Mouse (Mus musculus) neural tube, embryonic 13.5 days (tissue): Measurements from ENCODE around the gene March5. TPM values are rescaled to one million over a fixed set of nuclear protein-coding genes. Genes with fewer than 3 reads are reported as not detected.
A peak's percentile ranks its signal among the peaks of the same experiment; 100 is the strongest.
"Not testable (repeated sequence)": the region's sequence is repeated elsewhere in the genome, so short reads cannot be mapped to it uniquely, and the experiment has no call there.

Experiments used
- ATAC-seq: fragments of 200-750 bp; cut with Nextera tagmentation; 2 replicates; pipeline ENCODE4 v1.8.0; 2017; ENCODE audit warnings: low read depth, mild to moderate bottlenecking, moderate TSS enrichment, moderate library complexity
- H3K27ac ChIP-seq: fragments of 300-500 bp; sonication (generic); replicated peaks from 2 replicates; pipeline ENCODE4 v1.5.1; 2015; ENCODE audit warnings: moderate library complexity, mild to moderate bottlenecking, inconsistent platforms
- H3K27me3 ChIP-seq: fragments of 300-500 bp; sonication (generic); 2 replicates; pipeline ENCODE4 v1.6.1; 2015; ENCODE audit warnings: mild to moderate bottlenecking, inconsistent platforms
- H3K36me3 ChIP-seq: fragments of 300-500 bp; sonication (generic); 2 replicates; pipeline ENCODE4 v1.6.1; 2015; ENCODE audit warnings: mild to moderate bottlenecking, inconsistent platforms
- H3K4me1 ChIP-seq: fragments of 300-500 bp; sonication (generic); replicated peaks from 2 replicates; pipeline ENCODE4 v1.6.1; 2015; ENCODE audit warnings: inconsistent platforms
- H3K4me2 ChIP-seq: fragments of 300-500 bp; sonication (generic); 2 replicates; pipeline ENCODE4 v1.6.1; 2015; ENCODE audit warnings: inconsistent platforms, mild to moderate bottlenecking, moderate library complexity
- H3K4me3 ChIP-seq: fragments of 300-500 bp; sonication (generic); 2 replicates; pipeline ENCODE4 v1.5.1; 2015; ENCODE audit warnings: mild to moderate bottlenecking, inconsistent platforms
- H3K9ac ChIP-seq: fragments of 300-500 bp; sonication (generic); 2 replicates; pipeline ENCODE4 v1.6.1; 2015; ENCODE audit warnings: moderate library complexity, mild to moderate bottlenecking, inconsistent platforms
- H3K9me3 ChIP-seq: fragments of 300-500 bp; sonication (generic); 2 replicates; pipeline ENCODE4 v1.6.1; 2016; ENCODE audit warnings: inconsistent platforms
- WGBS: fragments of 180-500 bp; shearing (Covaris S2); methylation state at CpG from one replicate; pipeline ENCODE4 v1.1.7; 2015; 5-methylcytosine and 5-hydroxymethylcytosine counted together
- polyA plus RNA-seq: library from polyadenylated mRNA; unstranded; fragments of >200 nt; fragmentation: Nextera tagmentation; extraction: Ambion mirVana; gene quantifications from 2 replicates; pipeline ENCODE4 v1.2.1, GENCODE M21; 2015

The March5 gene
- polyA plus RNA-seq, 1 experiment from 2014 or later, result 134 TPM

- Histone ChIP-seq H3K9ac (no peak overlapping the region), H3K27ac (no peak overlapping the region), H3K4me3 (no peak overlapping the region), H3K27me3 (no peaks in the 10 kb centered on the region), H3K36me3 (peaks cover 43% of the 10 kb centered on the region), H3K9me3 (no peaks in the 10 kb centered on the region), H3K4me1 (peaks cover 16% of the 10 kb centered on the region), H3K4me2 (no peak overlapping the region)
- 95% methylated on average over 3 of the region's 3 CpGs for WGBS
- no peak for ATAC-seq
Observed at GRCm38 (mm10) chr19:37211416-37211815, 4.1 kb downstream of the March5 start.

- Histone ChIP-seq H3K9ac (no peak overlapping the region), H3K4me2 (no peak overlapping the region), H3K4me1 (peaks cover 2% of the 10 kb centered on the region), H3K4me3 (no peak overlapping the region), H3K27ac (no peak overlapping the region), H3K9me3 (no peaks in the 10 kb centered on the region), H3K36me3 (peaks cover 70% of the 10 kb centered on the region), H3K27me3 (no peaks in the 10 kb centered on the region)
- no peak for ATAC-seq
- 80% methylated on average over 2 of the region's 2 CpGs for WGBS
Observed at GRCm38 (mm10) chr19:37214711-37215110, 7.4 kb downstream of the March5 start.

GRCm38 (mm10) chr19:37225197-37225862 is 18.0 kb downstream of the March5 start:
- no peak overlapping the region for H3K4me2 ChIP-seq
- no peak overlapping the region for H3K27ac ChIP-seq
- no peak overlapping the region for H3K9ac ChIP-seq
- peaks cover 39% of the 10 kb centered on the region for H3K36me3 ChIP-seq
- ATAC-seq, result no peak
- H3K4me1 ChIP-seq, result no peaks in the 10 kb centered on the region
- H3K27me3 ChIP-seq, result no peaks in the 10 kb centered on the region
- no peak overlapping the region for H3K4me3 ChIP-seq
- H3K9me3 ChIP-seq, result no peaks in the 10 kb centered on the region
- WGBS, result 83% methylated on average over 6 of the region's 6 CpGs

GRCm38 (mm10) chr19:37232598-37232997 is 25.3 kb downstream of the March5 start:
- H3K4me3 ChIP-seq, H3K4me2 ChIP-seq, H3K36me3 ChIP-seq, ATAC-seq, H3K27ac ChIP-seq, H3K9me3 ChIP-seq, H3K9ac ChIP-seq: not testable (repeated sequence)
- Histone ChIP-seq H3K27me3 (peaks cover 51% of the 10 kb centered on the region), H3K4me1 (peaks cover 12% of the 10 kb centered on the region)
- WGBS, result 64% methylated on average over 9 of the region's 9 CpGs

GRCm38 (mm10) chr19:37233561-37234539 is 26.5 kb downstream of the March5 start:
- H3K27ac ChIP-seq, result no peak overlapping the region
- peak; percentile 82 for ATAC-seq
- H3K4me2 ChIP-seq, result peak overlapping the region; percentile 79
- peak overlapping the region; percentile 68 for H3K9ac ChIP-seq
- H3K4me1 ChIP-seq, result peaks cover 22% of the 10 kb centered on the region
- no peaks in the 10 kb centered on the region for H3K9me3 ChIP-seq
- 3% methylated on average over 63 of the region's 63 CpGs for WGBS
- H3K27me3 ChIP-seq, result peaks cover 60% of the 10 kb centered on the region
- no peaks in the 10 kb centered on the region for H3K36me3 ChIP-seq
- H3K4me3 ChIP-seq, result peak overlapping the region; percentile 44

GRCm38 (mm10) chr19:37235818-37236217 is 28.5 kb downstream of the March5 start:
- no peak for ATAC-seq
- no peaks in the 10 kb centered on the region for H3K9me3 ChIP-seq
- no peaks in the 10 kb centered on the region for H3K36me3 ChIP-seq
- H3K4me1 ChIP-seq, result peaks cover 24% of the 10 kb centered on the region
- peaks cover 60% of the 10 kb centered on the region for H3K27me3 ChIP-seq
- 54% methylated on average over 8 of the region's 8 CpGs for WGBS
- H3K9ac ChIP-seq, result no peak overlapping the region
- no peak overlapping the region for H3K27ac ChIP-seq
- H3K4me2 ChIP-seq, result no peak overlapping the region
- H3K4me3 ChIP-seq, result no peak overlapping the region

- Histone ChIP-seq H3K9me3 (no peaks in the 10 kb centered on the region), H3K4me1 (peaks cover 24% of the 10 kb centered on the region), H3K36me3 (no peaks in the 10 kb centered on the region), H3K4me3 (no peak overlapping the region), H3K4me2 (no peak overlapping the region), H3K27me3 (peaks cover 56% of the 10 kb centered on the region), H3K27ac (no peak overlapping the region), H3K9ac (no peak overlapping the region)
- ATAC-seq, result no peak
- 60% methylated on average over 5 of the region's 5 CpGs for WGBS
Observed at GRCm38 (mm10) chr19:37237306-37237705, 30.0 kb downstream of the March5 start.

GRCm38 (mm10) chr19:37237712-37238437 is 30.5 kb downstream of the March5 start:
- 0 out of 2 replicates have a peak overlapping the region, but pooled peaks have one; percentile 16 for H3K4me2 ChIP-seq
- no peak overlapping the region for H3K4me3 ChIP-seq
- no peaks in the 10 kb centered on the region for H3K9me3 ChIP-seq
- peaks cover 24% of the 10 kb centered on the region for H3K4me1 ChIP-seq
- H3K27me3 ChIP-seq, result peaks cover 51% of the 10 kb centered on the region
- 12% methylated on average over 15 of the region's 15 CpGs for WGBS
- H3K27ac ChIP-seq, result no peak overlapping the region
- ATAC-seq, result no peak
- H3K9ac ChIP-seq, result no peak overlapping the region
- H3K36me3 ChIP-seq, result no peaks in the 10 kb centered on the region

GRCm38 (mm10) chr19:37238651-37239050 is 31.3 kb downstream of the March5 start:
- Histone ChIP-seq H3K4me2 (no peak overlapping the region), H3K27me3 (peaks cover 46% of the 10 kb centered on the region), H3K27ac (no peak overlapping the region), H3K9me3 (no peaks in the 10 kb centered on the region), H3K4me1 (peaks cover 21% of the 10 kb centered on the region), H3K36me3 (no peaks in the 10 kb centered on the region), H3K4me3 (no peak overlapping the region), H3K9ac (no peak overlapping the region)
- WGBS, result 15% methylated on average over 7 of the region's 7 CpGs
- ATAC-seq, result no peak

- H3K36me3 ChIP-seq, result no peaks in the 10 kb centered on the region
- H3K27me3 ChIP-seq, result peaks cover 41% of the 10 kb centered on the region
- H3K9ac ChIP-seq, result no peak overlapping the region
- no peak overlapping the region for H3K27ac ChIP-seq
- no peak overlapping the region for H3K4me2 ChIP-seq
- no peak overlapping the region for H3K4me3 ChIP-seq
- WGBS, result 35% methylated on average over 4 of the region's 4 CpGs
- H3K4me1 ChIP-seq, result peaks cover 17% of the 10 kb centered on the region
- no peak for ATAC-seq
- H3K9me3 ChIP-seq, result no peaks in the 10 kb centered on the region
Observed at GRCm38 (mm10) chr19:37239096-37239495, 31.8 kb downstream of the March5 start.

- no peak for ATAC-seq
Observed at GRCm38 (mm10) chr19:37241201-37241600, 33.9 kb downstream of the March5 start.

GRCm38 (mm10) chr19:37242707-37243106 is 35.4 kb downstream of the March5 start:
- no peak overlapping the region for H3K27ac ChIP-seq
- no peak overlapping the region for H3K4me3 ChIP-seq
- H3K27me3 ChIP-seq, result peaks cover 8% of the 10 kb centered on the region; the same call in 1 of the 2 replicates
- no peaks in the 10 kb centered on the region for H3K36me3 ChIP-seq
- H3K9me3 ChIP-seq, result no peaks in the 10 kb centered on the region
- WGBS, result 45% methylated on average over 2 of the region's 2 CpGs
- no peak overlapping the region for H3K9ac ChIP-seq
- no peak for ATAC-seq
- peaks cover 11% of the 10 kb centered on the region; the same call in 1 of the 2 replicates for H3K4me1 ChIP-seq
- H3K4me2 ChIP-seq, result no peak overlapping the region

More at GRCm38 (mm10) chr19:37241201-37241600, 33.9 kb downstream of the March5 start:
- 76% methylated on average over 5 of the region's 5 CpGs for WGBS
- H3K4me2 ChIP-seq, result no peak overlapping the region
- H3K27me3 ChIP-seq, result peaks cover 22% of the 10 kb centered on the region
- no peak overlapping the region for H3K27ac ChIP-seq
- H3K4me1 ChIP-seq, result peaks cover 11% of the 10 kb centered on the region; the same call in 1 of the 2 replicates
- no peaks in the 10 kb centered on the region for H3K9me3 ChIP-seq
- H3K4me3 ChIP-seq, result no peak overlapping the region
- H3K36me3 ChIP-seq, result no peaks in the 10 kb centered on the region
- H3K9ac ChIP-seq, result no peak overlapping the region
